Mouse (Mus musculus): ENCODE measurements around the gene 4933417A18Rik.

DNA sequence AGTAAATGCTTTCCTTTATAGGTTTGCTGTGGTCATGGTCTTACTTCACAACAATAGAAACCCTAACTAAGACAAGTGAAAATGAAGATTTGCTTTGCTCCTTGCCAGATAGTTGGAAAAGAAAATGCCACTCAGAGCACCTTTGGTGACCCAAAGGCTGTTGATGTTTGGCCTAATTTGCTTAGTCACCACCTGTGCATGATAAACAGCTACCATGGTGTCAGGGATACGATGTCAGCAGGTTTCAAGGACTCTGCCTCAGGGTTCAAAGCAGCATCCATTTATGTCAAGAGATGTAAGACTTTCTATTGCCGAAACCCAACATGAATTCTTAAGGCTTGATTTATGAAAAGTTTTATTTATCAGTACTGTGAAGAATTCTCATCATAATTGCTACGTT is 53.2 kb downstream of the 4933417A18Rik start:
- TF ChIP-seq CTCF (IDR thresholded peaks at IDR 0.05; ENCODE audit: insufficient read depth, low read depth, low read length) (no peak), POLR2A (IDR thresholded peaks at IDR 0.05; ENCODE audit: insufficient read depth, low read depth, low read length) (no peak)

Data from olfactory bulb, adult 2 months (tissue).